Mouse (Mus musculus) ES-E14 (cell line): ENCODE results near the gene Tanc2. TPM values are rescaled to one million over a fixed set of nuclear protein-coding genes. Genes with fewer than 3 reads are reported as not detected.

ENCODE experiments used
- DNase-seq: peaks from one replicate; pipeline ENCODE4 v3.0.0-alpha.2; 2013; ENCODE audit warnings: low read depth, low spot score
- H3K27ac ChIP-seq: 2 replicates; pipeline ENCODE4 v1.5.1; 2012; ENCODE audit warnings: low read depth, mild to moderate bottlenecking, low read length, moderate library complexity, mixed read lengths; ENCODE audit not compliant: poor library complexity, insufficient read depth, severe bottlenecking
- H3K36me3 ChIP-seq: 2 replicates; pipeline ENCODE4 v1.6.1; 2012; ENCODE audit warnings: mild to moderate bottlenecking, low read length, moderate library complexity, mixed read lengths; ENCODE audit not compliant: control insufficient read depth, poor library complexity, insufficient read depth, severe bottlenecking
- H3K4me1 ChIP-seq, 2 experiments: fragments of 150-350 bp in 1 of 2; sonication (generic) in 1 of 2; 2 replicates each; pipeline ENCODE4 v1.6.1; 2012; ENCODE audit warnings: low read length in 2 of 2, mild to moderate bottlenecking in 1 of 2, mixed read lengths in 1 of 2; ENCODE audit not compliant: control insufficient read depth in 2 of 2, insufficient read depth in 2 of 2, poor library complexity in 1 of 2
- H3K4me3 ChIP-seq, 2 experiments: fragments of 150-350 bp in 1 of 2; sonication (generic) in 1 of 2; 2 replicates each; pipeline ENCODE4 v1.5.1; 2012; ENCODE audit warnings: low read length in 2 of 2, low read depth in 1 of 2, mild to moderate bottlenecking in 1 of 2, mixed read lengths in 1 of 2; ENCODE audit not compliant: insufficient read depth in 1 of 2, poor library complexity in 1 of 2, severe bottlenecking in 1 of 2
- H3K9ac ChIP-seq: 2 replicates; pipeline ENCODE4 v1.6.1; 2012; ENCODE audit warnings: low read depth, mild to moderate bottlenecking, low read length, mixed read lengths; ENCODE audit not compliant: poor library complexity, insufficient read depth, severe bottlenecking
- H3K9me3 ChIP-seq: fragments of 150-350 bp; sonication (generic); 2 replicates; pipeline ENCODE4 v1.6.1; 2012; ENCODE audit warnings: low read depth, mild to moderate bottlenecking, low read length; ENCODE audit not compliant: control insufficient read depth, insufficient read depth
- CHD2 ChIP-seq: IDR thresholded peaks from 2 replicates; pipeline ENCODE4 v1.6.1; 2014; ENCODE audit warnings: mild to moderate bottlenecking, low read depth, low read length, inconsistent platforms
- HCFC1 ChIP-seq: IDR thresholded peaks from 2 replicates; pipeline ENCODE4 v1.6.1; 2012; ENCODE audit warnings: low read length, inconsistent platforms, borderline replicate concordance; ENCODE audit not compliant: insufficient read depth
- MAFK ChIP-seq: IDR thresholded peaks from 2 replicates; pipeline ENCODE4 v1.6.1; 2014; ENCODE audit warnings: mild to moderate bottlenecking, low read depth, low read length, inconsistent platforms; ENCODE audit not compliant: insufficient read depth
- ZC3H11A ChIP-seq: IDR thresholded peaks from 2 replicates; pipeline ENCODE4 v1.6.1; 2012; ENCODE audit warnings: low read depth, mild to moderate bottlenecking, inconsistent platforms, low read length, borderline replicate concordance
- ZNF384 ChIP-seq: IDR thresholded peaks from 2 replicates; pipeline ENCODE4 v1.6.1; 2012; ENCODE audit warnings: low read depth, low read length, inconsistent platforms
- in situ Hi-C, 2 experiments: fragments of 600-800 bp; cut with MboI; formaldehyde crosslinking; loops; one replicate each; pipeline ENCODE4 v1.15.1; 2025; ENCODE audit warnings: low sequenced_read_pairs in 2 of 2, inconsistent platforms in 1 of 2; ENCODE audit not compliant: unreplicated experiment in 2 of 2
- total RNA-seq: library from RNA; depleted of rRNA; stranded (reverse); fragments of 300-350 nt; gene quantifications from 2 replicates; pipeline ENCODE4 v1.2.3, GENCODE M21; 2012

The Tanc2 gene
- total RNA-seq, 1 experiment: 5.8 TPM

GRCm38 (mm10) chr11:105964691-105965090 lies 374.9 kb downstream of the Tanc2 start:
- in situ Hi-C loops: no loop called here
- DNase-seq: no peak
- no peak overlapping the region for H3K9ac ChIP-seq
- H3K27ac ChIP-seq: no peak overlapping the region
- TF ChIP-seq ZC3H11A (peak; percentile 56; the same call in 1 of the 2 replicates), MAFK (no peak), HCFC1 (no peak), ZNF384 (peak; percentile 95), CHD2 (no peak)
- H3K4me1 ChIP-seq: peaks cover 0 to 11% of the 10 kb centered on the region in 2 experiments; a peak in 1 of 4 replicates
- H3K4me3 ChIP-seq: no peak overlapping the region
- no peaks in the 10 kb centered on the region for H3K9me3 ChIP-seq
- no peaks in the 10 kb centered on the region for H3K36me3 ChIP-seq

- Histone ChIP-seq H3K4me1 (peaks cover 0 to 11% of the 10 kb centered on the region in 2 experiments; a peak in 1 of 4 replicates), H3K4me3 (no peak overlapping the region)
- in situ Hi-C loops: no loop called here
Observed at GRCm38 (mm10) chr11:105966288-105966687, 376.5 kb downstream of the Tanc2 start.

GRCm38 (mm10) chr11:105967741-105968574 lies 378.2 kb downstream of the Tanc2 start, which contains the start of gene Ace:
Ace (plus strand) TSS chr11:105967945.
- Histone ChIP-seq H3K4me3 (peak within 1 kb of the TSS; percentile 69 to 86), H3K4me1 (peaks cover 0 to 13% of the 10 kb centered on the region in 2 experiments; a peak in 1 of 4 replicates), H3K9ac (peak within 1 kb of the TSS; percentile 46), H3K27ac (no peak within 1 kb of the TSS), H3K9me3 (no peaks in the 10 kb centered on the region), H3K36me3 (no peaks in the 10 kb centered on the region)
- DNase-seq: no peak
- in situ Hi-C loops: no loop called here
- TF ChIP-seq CHD2 (no peak), MAFK (no peak), ZC3H11A (no peak), HCFC1 (0 out of 2 replicates have a peak, but pooled peaks have one; percentile 19), ZNF384 (no peak)

More at GRCm38 (mm10) chr11:105966288-105966687, 376.5 kb downstream of the Tanc2 start:
- no peak for DNase-seq
- no peak overlapping the region for H3K9ac ChIP-seq
- no peaks in the 10 kb centered on the region for H3K9me3 ChIP-seq
- no peaks in the 10 kb centered on the region for H3K36me3 ChIP-seq
- TF ChIP-seq ZNF384 (no peak), CHD2 (no peak), HCFC1 (no peak)
- no peak overlapping the region for H3K27ac ChIP-seq

- Histone ChIP-seq H3K36me3 (no peaks in the 10 kb centered on the region), H3K9me3 (no peaks in the 10 kb centered on the region), H3K4me3 (no peak overlapping the region), H3K27ac (no peak overlapping the region), H3K9ac (no peak overlapping the region), H3K4me1 (peaks cover 0 to 13% of the 10 kb centered on the region in 2 experiments; a peak in 1 of 4 replicates)
- in situ Hi-C loops: no loop called here
- DNase-seq: no peak
- TF ChIP-seq MAFK: no peak
- no peak for TF ChIP-seq HCFC1
- TF ChIP-seq ZNF384: no peak
- TF ChIP-seq ZC3H11A: no peak
- no peak for TF ChIP-seq CHD2
Observed at GRCm38 (mm10) chr11:105968948-105969347, 379.2 kb downstream of the Tanc2 start.
